Mouse (Mus musculus): ENCODE results near the gene Olfr221.
"Not testable (repeated sequence)": the region's sequence is repeated elsewhere in the genome, so short reads cannot be mapped to it uniquely, and the experiment has no call there.

Olfr221 gene

GRCm38 (mm10) chr14:52042359-52042758 is at the start of gene Olfr221:
Olfr221 (minus strand) TSS chr14:52042459.
- not testable (repeated sequence) for DNase-seq (ENCODE audit: low read depth, low spot score)

GRCm38 (mm10) chr14:52083083-52083482 is 40.8 kb upstream of the Olfr221 start:
- DNase-seq (ENCODE audit: low read depth, low spot score) = no peak

- no peak for DNase-seq (ENCODE audit: low read depth, low spot score)
Observed at GRCm38 (mm10) chr14:52071599-52072137, 29.4 kb upstream of the Olfr221 start.

GRCm38 (mm10) chr14:52066135-52066534 is 23.9 kb upstream of the Olfr221 start:
- no peak for DNase-seq (ENCODE audit: low read depth, low spot score)

GRCm38 (mm10) chr14:52061798-52062197 is 19.5 kb upstream of the Olfr221 start:
- DNase-seq (ENCODE audit: low read depth, low spot score) = no peak

- DNase-seq (ENCODE audit: low read depth, low spot score) = no peak
Observed at GRCm38 (mm10) chr14:52060800-52061199, 18.5 kb upstream of the Olfr221 start.

- no peak for DNase-seq (ENCODE audit: low read depth, low spot score)
Observed at GRCm38 (mm10) chr14:52059982-52060381, 17.7 kb upstream of the Olfr221 start.

- not testable (repeated sequence) for DNase-seq (ENCODE audit: low read depth, low spot score)
Observed at GRCm38 (mm10) chr14:52052720-52053119, 10.5 kb upstream of the Olfr221 start.

- DNase-seq (ENCODE audit: low read depth, low spot score) = no peak
Observed at GRCm38 (mm10) chr14:52045966-52046565, 3.8 kb upstream of the Olfr221 start.

- no peak for DNase-seq (ENCODE audit: low read depth, low spot score)
Observed at GRCm38 (mm10) chr14:52044901-52045678, 2.8 kb upstream of the Olfr221 start.

- DNase-seq (ENCODE audit: low read depth, low spot score) = no peak
Observed at GRCm38 (mm10) chr14:52043446-52043845, 1.2 kb upstream of the Olfr221 start.

GRCm38 (mm10) chr14:52039332-52039731 is 2.9 kb downstream of the Olfr221 start:
- DNase-seq (ENCODE audit: low read depth, low spot score) = no peak

- DNase-seq (ENCODE audit: low read depth, low spot score) = no peak
Observed at GRCm38 (mm10) chr14:52035926-52036325, 6.3 kb downstream of the Olfr221 start.

GRCm38 (mm10) chr14:52026342-52026741 is 15.9 kb downstream of the Olfr221 start:
- DNase-seq (ENCODE audit: low read depth, low spot score) = no peak

- DNase-seq (ENCODE audit: low read depth, low spot score) = no peak
Observed at GRCm38 (mm10) chr14:52024133-52024532, 18.1 kb downstream of the Olfr221 start.

GRCm38 (mm10) chr14:52022709-52023459 is 19.4 kb downstream of the Olfr221 start:
- DNase-seq (ENCODE audit: low read depth, low spot score) = no peak

GRCm38 (mm10) chr14:52022244-52022708 is 20.0 kb downstream of the Olfr221 start:
- no peak for DNase-seq (ENCODE audit: low read depth, low spot score)

- no peak for DNase-seq (ENCODE audit: low read depth, low spot score)
Observed at GRCm38 (mm10) chr14:52021568-52022212, 20.6 kb downstream of the Olfr221 start.

GRCm38 (mm10) chr14:52021138-52021529 is 21.1 kb downstream of the Olfr221 start:
- no peak for DNase-seq (ENCODE audit: low read depth, low spot score)

- no peak for DNase-seq (ENCODE audit: low read depth, low spot score)
Observed at GRCm38 (mm10) chr14:52020486-52021137, 21.6 kb downstream of the Olfr221 start, which contains the start of gene Zfp219. Zfp219 (minus strand) TSS chr14:52020733.
